Mouse (Mus musculus): ENCODE results near the gene Gm28308.

DNA sequence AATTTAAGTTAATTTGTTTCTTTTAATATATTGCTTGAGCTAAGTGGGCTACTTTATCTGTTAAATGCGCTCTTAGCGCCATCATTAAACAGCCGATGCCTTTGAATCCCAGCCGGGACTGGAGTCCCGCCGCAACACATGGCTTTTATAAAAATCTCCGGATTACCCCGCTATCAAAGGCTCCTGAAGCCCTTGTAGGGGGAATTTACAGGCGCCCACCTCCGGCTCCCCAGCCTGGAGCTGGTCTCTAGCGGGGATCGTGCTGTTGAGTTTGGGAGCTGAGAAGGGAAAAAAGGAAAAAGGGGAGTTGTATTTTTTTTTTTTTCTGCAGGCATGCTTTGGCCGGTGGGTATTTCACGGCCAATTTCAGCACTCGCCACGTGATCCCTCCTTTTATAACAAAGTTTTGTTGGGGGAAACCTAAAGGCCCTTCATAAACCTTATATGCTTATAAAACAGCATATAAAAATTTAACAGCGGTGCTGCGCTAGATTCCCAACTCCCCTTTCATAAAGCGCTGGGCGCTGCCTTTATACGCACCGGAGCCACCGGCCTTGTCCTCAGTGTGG lies 31.4 kb upstream of the Gm28308 start:
- TF ChIP-seq CTCF (IDR thresholded peaks at IDR 0.05 in 2 of 3, conservative IDR thresholded peaks at IDR 0.05 in 1 of 3; ENCODE audit: control insufficient read depth in 1 of 3, insufficient read depth in 1 of 3, low read depth in 2 of 3, low read length in 3 of 3, poor library complexity in 1 of 3, severe bottlenecking in 1 of 3) (no peak), EP300 (IDR thresholded peaks at IDR 0.05; ENCODE audit: low read depth in 1 of 2, low read length in 2 of 2) (no peak), POLR2A (IDR thresholded peaks at IDR 0.05; ENCODE audit: control insufficient read depth in 1 of 2, insufficient read depth in 1 of 2, low read depth in 1 of 2, low read length in 2 of 2, poor library complexity in 1 of 2) (no peak), CHD2 (IDR thresholded peaks at IDR 0.05; ENCODE audit: low read length) (no peak), ZMIZ1 (IDR thresholded peaks at IDR 0.05; ENCODE audit: low read depth, low read length) (no peak), TBP (IDR thresholded peaks at IDR 0.05; ENCODE audit: low read depth, low read length) (no peak), MAZ (IDR thresholded peaks at IDR 0.05; ENCODE audit: low read depth, low read length) (no peak), POLR2AphosphoS5 (IDR thresholded peaks at IDR 0.05; ENCODE audit: borderline replicate concordance, low read depth, low read length) (no peak), USF1 (IDR thresholded peaks at IDR 0.05; ENCODE audit: low read depth, low read length) (no peak)
